Mouse (Mus musculus) G1E (cell line): ENCODE results near the gene Mllt11. TPM values are rescaled to one million over a fixed set of nuclear protein-coding genes. Genes with fewer than 3 reads are reported as not detected.
"Not testable (repeated sequence)": the region's sequence is repeated elsewhere in the genome, so short reads cannot be mapped to it uniquely, and the experiment has no call there.

Source experiments
- ATAC-seq: 2 replicates; pipeline ENCODE4 v1.8.0; 2016; ENCODE audit warnings: mild to moderate bottlenecking; ENCODE audit not compliant: insufficient number of reproducible peaks, poor library complexity, low FRiP score, severe bottlenecking; ENCODE audit errors: extremely low read depth
- DNase-seq: peaks from one replicate; pipeline ENCODE4 v3.0.0; 2012; ENCODE audit warnings: low spot score
- H3K27me3 ChIP-seq: 2 replicates; pipeline ENCODE4 v1.6.1; 2012; ENCODE audit warnings: mild to moderate bottlenecking, low read length, inconsistent platforms; ENCODE audit not compliant: insufficient read depth
- H3K36me3 ChIP-seq: replicated peaks from 2 replicates; pipeline ENCODE3; 2012; ENCODE audit warnings: mild to moderate bottlenecking, inconsistent platforms
- H3K4me1 ChIP-seq: 2 replicates; pipeline ENCODE4 v1.6.1; 2012; ENCODE audit warnings: low read depth, low read length, inconsistent platforms, mixed read lengths; ENCODE audit not compliant: insufficient read depth
- H3K4me3 ChIP-seq: 2 replicates; pipeline ENCODE4 v1.5.1; 2012; ENCODE audit warnings: low read depth, mild to moderate bottlenecking, inconsistent platforms, low read length, moderate library complexity, mixed read lengths
- H3K9me3 ChIP-seq: replicated peaks from 2 replicates; pipeline ENCODE4 v1.6.1; 2012; ENCODE audit warnings: inconsistent platforms
- CTCF ChIP-seq: IDR thresholded peaks from 2 replicates; pipeline ENCODE4 v1.5.1; 2012; ENCODE audit warnings: low read depth, low read length, inconsistent platforms, mixed read lengths
- GATA1 ChIP-seq: IDR thresholded peaks from 2 replicates; pipeline ENCODE4 v1.6.1; 2012; ENCODE audit warnings: borderline replicate concordance, low read length, inconsistent platforms, mixed read lengths
- GATA2 ChIP-seq: IDR thresholded peaks from 2 replicates; pipeline ENCODE4 v1.6.1; 2012; ENCODE audit warnings: low read depth, low read length, inconsistent platforms, borderline replicate concordance
- POLR2AphosphoS5 ChIP-seq: IDR thresholded peaks from 2 replicates; pipeline ENCODE4 v1.6.1; 2012; ENCODE audit warnings: low read depth, low read length, inconsistent platforms; ENCODE audit not compliant: insufficient replicate concordance
- TAL1 ChIP-seq: conservative IDR thresholded peaks from 2 replicates; pipeline ENCODE4 v1.6.1; 2012; ENCODE audit warnings: low read depth, low read length, inconsistent platforms, mixed read lengths
- polyA plus RNA-seq: library from polyadenylated mRNA; stranded (reverse); fragments of >175 nt; gene quantifications from 2 replicates; pipeline ENCODE4 v1.2.3, GENCODE M21; 2012
- total RNA-seq, 2 experiments: library from RNA; stranded (forward) in 1 of 2; stranded (reverse) in 1 of 2; fragments of 200-1000 nt in 1 of 2; fragments of >200 nt in 1 of 2; fragmentation: Nextera tagmentation in 1 of 2; gene quantifications; 2 replicates each; pipeline ENCODE4 v1.2.3; 2014 to 2017

Gene Mllt11
- total and polyA plus RNA-seq, 3 experiments = 4.1 to 10.4 (median 7.7) TPM

DNA sequence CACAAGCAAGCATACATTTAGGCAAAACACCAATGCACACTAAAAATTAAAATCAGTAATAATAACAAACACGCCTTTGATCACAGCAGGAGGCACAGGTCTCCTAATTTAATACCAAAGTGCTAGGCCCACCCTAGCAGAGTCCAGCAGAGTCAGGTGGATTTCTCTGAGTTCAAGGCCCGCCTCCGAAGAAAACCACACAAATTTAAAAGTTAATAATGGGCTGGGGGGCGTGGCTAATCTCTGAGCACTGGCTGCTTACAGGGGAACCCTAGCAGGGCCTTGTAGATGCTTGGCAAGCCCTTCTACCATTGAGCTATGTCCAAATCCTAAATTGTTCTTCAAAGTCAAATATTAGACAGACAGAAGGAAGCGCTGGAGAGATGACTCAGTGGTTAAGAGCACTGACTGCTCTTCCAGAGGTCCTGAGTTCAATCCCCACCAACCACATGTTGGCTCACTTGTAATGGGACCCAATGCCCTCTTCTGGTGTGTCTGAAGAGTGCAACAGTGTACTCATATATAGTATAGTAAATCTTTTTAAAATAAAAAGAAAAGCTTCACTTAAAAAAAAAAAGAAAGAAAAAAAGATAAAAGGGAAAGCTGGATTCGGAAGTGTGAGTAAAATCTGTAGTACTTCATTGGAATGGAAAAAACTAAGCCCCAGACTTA, 13.4 kb downstream of the Mllt11 start:
- ATAC-seq = peak; percentile 24; the same call in 1 of the 2 replicates
- H3K9me3 ChIP-seq = no peaks in the 10 kb centered on the region

DNA sequence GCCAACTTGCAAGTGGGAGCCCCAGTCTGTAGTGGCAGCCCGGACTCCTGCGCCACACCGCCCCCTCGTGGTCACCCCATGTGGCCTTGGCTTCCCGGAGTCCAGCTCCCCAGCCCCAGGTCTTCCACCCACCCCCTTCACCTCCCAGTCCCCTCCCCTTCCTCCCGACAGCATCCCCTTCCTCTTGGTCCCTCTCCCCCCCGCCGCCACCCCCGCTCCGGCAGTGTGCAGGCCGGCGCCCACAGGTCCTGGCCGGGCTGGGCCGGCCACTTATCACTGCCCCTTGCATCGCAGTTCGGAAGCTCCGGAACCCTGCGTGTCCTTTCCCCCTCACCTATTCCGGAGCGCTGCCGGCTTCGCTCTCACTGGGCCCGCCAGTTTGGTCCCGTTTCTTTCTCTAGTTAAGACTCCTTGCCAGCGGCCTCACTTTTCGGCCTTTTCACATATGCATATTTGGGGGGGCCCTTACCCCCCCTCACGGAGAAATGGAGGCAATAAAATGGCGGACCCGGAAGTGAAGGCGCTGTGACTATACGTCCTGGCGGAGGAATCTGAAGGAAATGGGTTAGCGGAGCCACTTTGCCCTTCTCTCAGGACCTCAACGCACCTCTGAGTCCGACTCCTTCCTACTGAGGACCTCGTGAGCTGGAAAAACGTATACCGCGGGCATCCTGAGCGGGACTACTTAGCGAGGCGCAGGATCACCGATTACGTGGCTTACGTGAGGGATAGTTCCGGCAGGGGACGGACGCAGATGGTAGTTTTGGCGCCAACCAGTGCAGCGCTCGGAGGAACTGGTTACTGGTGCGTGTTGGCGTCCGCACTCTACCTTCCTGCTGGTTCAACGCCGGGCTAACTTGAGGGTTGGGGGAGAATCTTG, 14.5 kb downstream of the Mllt11 start, which contains the start of gene Gabpb2:
Gene Gabpb2 (minus strand): TSS at position 662 of the 880 bp plus-strand sequence.
- Histone ChIP-seq H3K36me3 (peaks cover 67% of the 10 kb centered on the region), H3K9me3 (no peaks in the 10 kb centered on the region), H3K4me1 (peaks cover 46% of the 10 kb centered on the region), H3K4me3 (peak within 1 kb of the TSS; percentile 79), H3K27me3 (no peaks in the 10 kb centered on the region)
- TF ChIP-seq GATA2 = no peak
- TF ChIP-seq GATA1 = no peak
- TF ChIP-seq TAL1 = no peak
- peak; percentile 93 for TF ChIP-seq CTCF
- peak; percentile 89 for TF ChIP-seq POLR2AphosphoS5
- DNase-seq (peak; percentile 99), ATAC-seq (peak; percentile 79)

More for the DNA sequence above, 13.4 kb downstream of the Mllt11 start:
- Histone ChIP-seq H3K36me3 (peaks cover 70% of the 10 kb centered on the region), H3K4me1 (peaks cover 49% of the 10 kb centered on the region), H3K4me3 (peak overlapping the region; percentile 79), H3K27me3 (no peaks in the 10 kb centered on the region)
- no peak for TF ChIP-seq POLR2AphosphoS5
- TF ChIP-seq TAL1 = no peak
- no peak for TF ChIP-seq CTCF
- no peak for TF ChIP-seq GATA2
- no peak for TF ChIP-seq GATA1
- DNase-seq = peak; percentile 40

- no peak for TF ChIP-seq CTCF
- no peak for TF ChIP-seq TAL1
- no peak for TF ChIP-seq GATA1
- no peak for TF ChIP-seq POLR2AphosphoS5
- no peak for TF ChIP-seq GATA2
- Histone ChIP-seq H3K4me1 (peaks cover 46% of the 10 kb centered on the region), H3K4me3 (peak overlapping the region; percentile 79), H3K9me3 (no peaks in the 10 kb centered on the region), H3K36me3 (peaks cover 68% of the 10 kb centered on the region), H3K27me3 (no peaks in the 10 kb centered on the region)
- DNase-seq (no peak), ATAC-seq (no peak)
Observed at GRCm38 (mm10) chr3:95216655-95217254, 15.2 kb downstream of the Mllt11 start.

DNA sequence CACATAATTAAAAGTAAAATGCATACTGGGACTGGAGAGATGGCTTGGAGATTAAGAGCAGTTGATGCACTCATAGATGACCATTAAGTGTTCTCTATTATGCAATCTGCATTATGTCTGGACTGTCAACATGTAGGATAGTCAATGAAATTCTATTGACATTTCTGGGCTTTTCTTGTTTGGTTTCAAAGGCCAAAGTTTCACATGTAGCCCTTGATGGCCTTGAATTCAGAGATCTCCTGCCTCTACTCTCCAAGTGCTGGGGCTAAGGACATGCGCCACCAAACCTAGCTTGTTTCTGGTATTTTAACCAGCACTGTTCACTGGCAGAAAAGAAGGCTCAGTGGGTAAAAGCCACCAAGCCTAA, 18.4 kb downstream of the Mllt11 start:
- H3K27me3 ChIP-seq = no peaks in the 10 kb centered on the region
- peaks cover 74% of the 10 kb centered on the region for H3K36me3 ChIP-seq
- H3K4me1 ChIP-seq = peaks cover 39% of the 10 kb centered on the region
- H3K4me3 ChIP-seq = no peak overlapping the region
- no peak for ATAC-seq
- no peak for TF ChIP-seq GATA1
- no peak for TF ChIP-seq CTCF
- TF ChIP-seq POLR2AphosphoS5 = no peak
- TF ChIP-seq TAL1 = no peak
- TF ChIP-seq GATA2 = no peak
- DNase-seq = no peak
- H3K9me3 ChIP-seq = no peaks in the 10 kb centered on the region

DNA sequence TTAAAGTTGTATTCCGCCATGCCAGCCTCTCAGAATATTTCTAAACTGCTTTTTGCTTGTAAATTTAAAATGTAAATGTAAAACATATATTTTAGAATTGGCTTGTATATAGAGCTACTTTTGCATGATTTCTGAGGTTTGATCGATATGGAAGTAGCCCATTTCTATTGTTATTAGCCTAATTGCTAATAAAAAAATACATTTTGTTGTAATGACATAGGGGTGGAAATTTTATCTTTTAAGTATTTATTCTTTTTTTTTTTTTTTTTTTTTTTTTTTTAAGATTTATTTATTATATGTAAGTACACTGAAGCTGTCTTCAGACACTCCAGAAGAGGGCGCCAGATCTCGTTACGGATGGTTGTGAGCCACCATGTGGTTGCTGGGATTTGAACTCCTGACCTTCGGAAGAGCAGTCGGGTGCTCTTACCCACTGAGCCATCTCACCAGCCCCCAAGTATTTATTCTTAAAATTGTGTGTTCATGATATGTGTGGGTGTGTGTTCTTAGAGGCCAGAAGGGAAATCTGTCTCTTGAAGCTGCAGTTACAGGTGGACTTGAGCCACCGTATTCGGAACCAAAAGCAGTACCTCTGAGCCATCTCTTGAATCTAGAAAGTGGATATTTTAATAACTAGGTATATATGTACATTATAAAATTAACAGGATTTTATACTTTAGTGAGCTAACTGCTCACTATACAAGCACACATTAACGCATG, 18.9 kb downstream of the Mllt11 start:
- Histone ChIP-seq H3K36me3 (peaks cover 79% of the 10 kb centered on the region), H3K4me1 (peaks cover 33% of the 10 kb centered on the region)
- H3K27me3 ChIP-seq, ATAC-seq, DNase-seq, H3K4me3 ChIP-seq, H3K9me3 ChIP-seq: not testable (repeated sequence)

DNA sequence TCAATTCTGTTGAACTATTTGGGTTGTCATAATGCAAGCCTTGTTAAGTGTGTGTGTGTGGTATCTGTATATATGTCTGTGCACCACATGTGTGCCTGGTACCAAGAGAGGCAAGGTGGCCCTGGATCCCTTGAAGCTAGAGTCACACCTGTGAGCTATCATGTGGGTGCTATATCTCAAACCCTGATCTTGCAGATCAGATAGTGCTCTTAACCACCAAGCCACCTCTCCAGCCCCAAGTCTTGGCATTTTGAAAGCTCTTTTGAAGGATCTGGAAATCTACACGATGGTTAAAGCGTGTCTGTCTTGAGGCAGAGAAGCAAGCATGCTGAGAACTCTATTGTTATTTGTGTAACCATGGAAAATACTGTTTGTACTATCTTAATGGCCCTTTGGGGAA, 21.4 kb downstream of the Mllt11 start:
- Histone ChIP-seq H3K4me1 (peaks cover 23% of the 10 kb centered on the region), H3K27me3 (no peaks in the 10 kb centered on the region), H3K9me3 (no peaks in the 10 kb centered on the region), H3K4me3 (no peak overlapping the region), H3K36me3 (peaks cover 95% of the 10 kb centered on the region)
- no peak for DNase-seq
- TF ChIP-seq CTCF (no peak), POLR2AphosphoS5 (no peak), GATA2 (no peak), GATA1 (no peak), TAL1 (no peak)
- ATAC-seq = no peak
